Mouse (Mus musculus): ENCODE measurements around the gene Gtsf1l. TPM values are rescaled to one million over a fixed set of nuclear protein-coding genes. Genes with fewer than 3 reads are reported as not detected.

Gene Gtsf1l
- total RNA-seq, 2 experiments from 2014 or later, result not detected

GRCm38 (mm10) chr2:163102900-163103653, 15.4 kb upstream of the Gtsf1l start:
- TF ChIP-seq CTCF (IDR thresholded peaks at IDR 0.05), result no peak
- Histone ChIP-seq H3K4me3 (no peak overlapping the region), H3K27ac (no peak overlapping the region)
- DNase-seq, result no peak
- intact Hi-C loops (cut with DNase I), result loop anchor here (1.0 kb wide), 1 partner anchor 298 kb away; no protein-coding TSS in a partner anchor

DNA sequence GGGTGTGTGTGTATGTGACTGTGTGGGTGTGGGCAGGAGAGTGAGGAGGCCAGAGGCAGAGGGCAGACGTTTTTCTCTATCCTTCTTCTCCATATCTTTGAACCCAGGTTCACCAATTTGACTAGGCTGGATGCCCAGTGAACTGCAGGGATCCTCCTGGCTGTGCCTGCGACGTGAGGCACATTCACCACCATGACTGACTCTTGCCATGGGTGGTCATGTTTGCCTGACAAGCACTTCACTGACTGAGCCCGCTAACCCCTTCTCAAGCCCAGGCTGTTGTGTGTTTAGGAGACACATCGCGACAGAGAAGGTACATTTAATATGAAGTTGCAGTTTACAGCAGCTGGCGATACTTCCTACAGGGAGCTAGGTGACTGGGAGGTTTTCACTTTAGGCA, 14.6 kb upstream of the Gtsf1l start:
- intact Hi-C loops (cut with DNase I), result no loop called here
- no peak overlapping the region for H3K4me3 ChIP-seq
- no peak for TF ChIP-seq CTCF (IDR thresholded peaks at IDR 0.05)
- no peak for DNase-seq
- H3K27ac ChIP-seq, result no peak overlapping the region

GRCm38 (mm10) chr2:163101646-163102203, 14.1 kb upstream of the Gtsf1l start:
- intact Hi-C loops (cut with DNase I), result loop anchor here (2.0 kb wide), 1 partner anchor 229 kb away; no protein-coding TSS in a partner anchor
- peak; percentile 68 for DNase-seq
- TF ChIP-seq CTCF (IDR thresholded peaks at IDR 0.05), result peak; percentile 85
- H3K4me3 ChIP-seq, result no peak overlapping the region
- no peak overlapping the region for H3K27ac ChIP-seq

DNA sequence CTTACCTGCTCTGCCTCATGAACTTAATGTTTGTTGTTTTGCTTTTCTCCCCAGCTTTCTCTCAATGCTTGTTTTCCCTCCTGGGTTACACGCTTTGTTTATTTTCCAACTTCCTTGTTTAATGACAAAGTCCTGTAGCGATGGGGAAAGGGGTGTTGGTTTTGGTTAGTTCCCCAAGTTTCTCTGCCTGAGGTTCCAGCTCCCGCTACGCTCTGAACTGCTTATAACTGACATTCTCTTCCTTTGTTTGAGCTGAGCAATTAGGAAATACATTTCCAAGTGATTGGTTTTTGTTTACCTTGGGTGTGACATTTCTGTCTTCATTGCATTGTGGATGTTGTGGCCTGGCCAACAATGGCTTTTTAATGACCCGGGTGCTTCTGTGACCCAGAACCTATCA, 12.9 kb upstream of the Gtsf1l start:
- TF ChIP-seq CTCF (IDR thresholded peaks at IDR 0.05), result no peak
- intact Hi-C loops (cut with DNase I), result loop anchor here (2.0 kb wide), 1 partner anchor 230 kb away; no protein-coding TSS in a partner anchor

DNA sequence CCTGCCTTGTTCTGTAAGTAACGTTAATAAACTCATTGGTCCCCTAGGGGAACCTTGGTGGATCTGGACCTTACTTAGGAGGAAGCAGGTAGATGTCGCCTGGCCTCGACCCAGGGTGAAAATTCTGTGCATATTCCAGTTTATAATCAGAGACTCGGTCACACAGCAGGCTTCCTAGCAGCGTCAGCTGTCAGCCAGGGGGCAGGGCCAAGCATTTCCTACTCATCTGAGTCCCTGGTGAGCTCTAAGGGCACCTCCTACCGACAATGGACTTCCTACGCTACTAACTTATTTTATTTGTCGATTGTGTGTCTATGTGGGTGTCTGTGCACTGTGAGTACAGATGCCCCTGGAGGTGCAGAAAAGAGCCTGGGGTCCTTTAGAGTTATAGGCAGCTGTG, 12.3 kb upstream of the Gtsf1l start:
- no peak for DNase-seq
- intact Hi-C loops (cut with DNase I), result loop anchor here (2.0 kb wide), 1 partner anchor 231 kb away; no protein-coding TSS in a partner anchor
- no peak for TF ChIP-seq CTCF (IDR thresholded peaks at IDR 0.05)
- Histone ChIP-seq H3K27ac (no peak overlapping the region), H3K4me3 (no peak overlapping the region)

More for the DNA sequence above, 12.9 kb upstream of the Gtsf1l start:
- no peak overlapping the region for H3K27ac ChIP-seq
- no peak for DNase-seq
- no peak overlapping the region for H3K4me3 ChIP-seq

DNA sequence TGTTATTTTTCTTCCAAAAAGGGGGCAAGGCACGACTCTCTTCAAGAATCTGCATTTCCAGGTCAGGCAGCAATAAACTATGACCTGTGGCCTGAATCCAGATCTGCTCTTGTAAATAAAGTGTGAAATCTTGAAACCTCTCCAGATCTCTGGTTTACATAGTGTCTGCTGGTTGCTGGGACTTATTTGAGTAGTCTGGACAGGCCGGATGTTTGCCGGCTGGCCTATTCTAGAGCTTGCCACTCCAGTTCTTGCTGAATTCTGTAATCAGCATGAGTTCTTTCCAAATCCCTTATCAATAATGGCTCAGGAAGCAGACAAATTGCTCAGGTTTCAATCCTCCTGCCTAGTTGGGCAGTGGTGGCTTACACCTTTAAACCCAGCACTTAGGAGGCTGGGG, 8.1 kb upstream of the Gtsf1l start:
- Histone ChIP-seq H3K27ac (no peak overlapping the region), H3K4me3 (no peak overlapping the region)
- no peak for DNase-seq
- no peak for TF ChIP-seq CTCF (IDR thresholded peaks at IDR 0.05)
- intact Hi-C loops (cut with DNase I), result no loop called here

DNA sequence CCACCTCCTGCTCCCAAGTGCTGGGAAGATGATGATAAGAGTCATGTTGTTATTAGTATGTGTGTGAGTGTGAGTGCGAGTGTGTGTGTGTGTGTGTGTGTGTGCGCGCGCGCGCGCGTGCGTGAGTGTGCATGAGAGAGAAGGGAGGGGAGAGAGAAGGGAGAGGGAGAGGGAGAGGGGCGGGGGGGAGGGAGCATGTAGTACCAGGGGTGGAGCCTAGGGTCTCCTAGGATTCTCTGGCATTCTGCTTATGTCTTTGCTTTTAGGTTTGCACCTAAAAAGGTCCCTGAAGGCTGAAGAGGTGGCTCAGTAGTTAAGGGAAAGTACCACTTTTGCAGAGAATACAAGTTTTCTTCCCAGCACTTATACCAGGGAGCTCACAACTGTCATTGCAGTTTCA, 7.3 kb upstream of the Gtsf1l start:
- Histone ChIP-seq H3K4me3 (no peak overlapping the region), H3K27ac (no peak overlapping the region)
- no peak for TF ChIP-seq CTCF (IDR thresholded peaks at IDR 0.05)
- intact Hi-C loops (cut with DNase I), result no loop called here
- no peak for DNase-seq

- Histone ChIP-seq H3K27ac (no peak overlapping the region), H3K4me3 (no peak overlapping the region)
- intact Hi-C loops (cut with DNase I), result no loop called here
- no peak for DNase-seq
- peak; percentile 44 for TF ChIP-seq CTCF (IDR thresholded peaks at IDR 0.05)
These were observed 1.9 kb upstream of the Gtsf1l start for GRCm38 (mm10) chr2:163089475-163090123.

- intact Hi-C loops (cut with DNase I), result no loop called here
- no peak for TF ChIP-seq CTCF (IDR thresholded peaks at IDR 0.05)
- no peak overlapping the region for H3K4me3 ChIP-seq
These were observed 1.1 kb downstream of the Gtsf1l start for GRCm38 (mm10) chr2:163086561-163086960.

GRCm38 (mm10) chr2:163085047-163085446, 2.6 kb downstream of the Gtsf1l start:
- Histone ChIP-seq H3K27ac (no peak overlapping the region), H3K4me3 (no peak overlapping the region)
- DNase-seq, result no peak
- intact Hi-C loops (cut with DNase I), result no loop called here
- no peak for TF ChIP-seq CTCF (IDR thresholded peaks at IDR 0.05)

More at GRCm38 (mm10) chr2:163086561-163086960, 1.1 kb downstream of the Gtsf1l start:
- no peak for DNase-seq
- H3K27ac ChIP-seq, result no peak overlapping the region

DNA sequence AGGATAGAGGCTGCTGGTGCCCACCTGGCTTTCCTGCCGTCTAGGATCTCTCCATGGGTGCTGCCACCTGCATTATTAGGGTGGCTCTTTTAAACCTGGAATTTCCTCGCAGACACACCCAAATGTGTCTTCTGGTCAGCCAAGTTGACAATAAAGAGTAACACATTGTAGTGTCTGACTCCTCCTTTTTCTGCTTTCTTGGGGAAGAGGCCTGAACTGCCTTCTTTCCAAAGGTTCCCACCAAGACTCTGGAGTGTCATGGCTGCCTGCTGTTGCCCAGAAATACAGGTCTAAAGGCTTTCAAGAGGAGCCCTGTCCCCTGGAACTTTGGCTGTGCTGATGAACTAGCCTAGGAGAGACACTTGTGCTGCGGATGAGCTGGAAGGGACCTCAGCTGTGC, 3.1 kb downstream of the Gtsf1l start:
- no peak for TF ChIP-seq CTCF (IDR thresholded peaks at IDR 0.05)
- Histone ChIP-seq H3K4me3 (no peak overlapping the region), H3K27ac (no peak overlapping the region)
- intact Hi-C loops (cut with DNase I), result no loop called here
- DNase-seq, result no peak

- no peak for DNase-seq
- no peak for TF ChIP-seq CTCF (IDR thresholded peaks at IDR 0.05)
- intact Hi-C loops (cut with DNase I), result no loop called here
- Histone ChIP-seq H3K4me3 (no peak overlapping the region), H3K27ac (no peak overlapping the region)
These were observed 5.1 kb downstream of the Gtsf1l start for GRCm38 (mm10) chr2:163082591-163082990.

DNA sequence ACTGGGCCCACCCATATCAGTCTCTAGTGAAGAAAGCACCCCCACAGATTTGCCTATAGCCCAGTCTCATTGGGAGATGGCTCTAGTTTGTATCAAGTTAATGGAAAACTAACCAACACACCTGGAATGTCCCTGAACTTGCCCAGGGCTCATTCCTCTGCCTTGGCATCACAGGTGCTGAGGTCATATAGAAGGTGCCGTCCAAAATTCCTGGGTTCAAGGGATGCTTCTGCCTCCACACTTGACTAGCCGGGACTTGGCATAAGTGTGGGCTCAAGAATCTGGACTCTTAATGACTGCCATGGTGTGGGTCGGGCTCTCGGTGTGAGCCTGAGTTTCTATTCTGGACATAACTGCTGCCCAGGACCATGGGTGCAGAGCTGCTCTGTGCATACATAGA, 8.6 kb downstream of the Gtsf1l start:
- TF ChIP-seq CTCF (IDR thresholded peaks at IDR 0.05), result no peak
- no peak overlapping the region for H3K27ac ChIP-seq
- DNase-seq, result no peak
- H3K4me3 ChIP-seq, result no peak overlapping the region
- intact Hi-C loops (cut with DNase I), result no loop called here

Measured in gastrocnemius, adult 2 months (tissue).